Mouse (Mus musculus) spleen, adult 2 months (tissue): ENCODE results near the gene Trim16.

Source experiments
- CTCF ChIP-seq: fragments of 200-500 bp; IDR thresholded peaks from 2 replicates; pipeline ENCODE4 v1.5.1; 2011; ENCODE audit warnings: mild to moderate bottlenecking, inconsistent platforms; ENCODE audit not compliant: insufficient read depth, insufficient read length, insufficient replicate concordance; ENCODE audit errors: extremely low read depth
- POLR2A ChIP-seq: fragments of 200-500 bp; IDR thresholded peaks from 2 replicates; pipeline ENCODE4 v1.6.1; 2011; ENCODE audit warnings: low read depth, low read length, inconsistent platforms

- TF ChIP-seq POLR2A (no peak), CTCF (no peak)
Measured at GRCm38 (mm10) chr11:62807965-62808364, 12.1 kb upstream of the Trim16 start.
